12 mouse cellular contexts compared by ENCODE assay signal in genomic region chr16:58685548-58686537, GRCm38 (mm10). TPM values are rescaled to one million over a fixed set of nuclear protein-coding genes. Genes with fewer than 3 reads are reported as not detected.
DNase-seq lines count a peak whose midpoint lies in the region; ATAC-seq lines count a peak whose summit lies in the region.
"Had no signal": no experiment of that assay in that cellular context is flagged by ENCODE, and none has a peak within 500 bp of the region (broad histone marks: within the 10 kb centered on the region; RNA-seq: fewer than 3 reads in every experiment).

No protein-coding gene starts in this region.

- H3K27ac ChIP-seq in heart, embryonic 12.5 days (ENCODE audit: poor library complexity, severe bottlenecking): 0 out of 2 replicates have a peak overlapping the region, but pooled peaks have one; percentile 21
- H3K27ac ChIP-seq in macrophage: no peak overlapping the region
- no peak overlapping the region for H3K27ac ChIP-seq in forebrain, embryonic 15.5 days (replicated peaks)
- H3K27ac ChIP-seq in kidney, embryonic 15.5 days: no peak overlapping the region

- H3K36me3 ChIP-seq in heart, embryonic 12.5 days: peaks cover 11% of the 10 kb centered on the region
- H3K36me3 ChIP-seq in macrophage (ENCODE audit: inconsistent target): no peaks in the 10 kb centered on the region
- H3K36me3 ChIP-seq in forebrain, embryonic 15.5 days: peaks cover 6% of the 10 kb centered on the region; the same call in 1 of the 2 replicates
- peaks cover 9% of the 10 kb centered on the region for H3K36me3 ChIP-seq in kidney, embryonic 15.5 days

- no peak overlapping the region for H3K9ac ChIP-seq in heart, embryonic 12.5 days
- H3K9ac ChIP-seq in forebrain, embryonic 15.5 days (replicated peaks): no peak overlapping the region
- no peak overlapping the region for H3K9ac ChIP-seq in kidney, embryonic 15.5 days

- no peak overlapping the region for H3K4me3 ChIP-seq in heart, embryonic 12.5 days
- H3K4me3 ChIP-seq in macrophage (ENCODE audit: inconsistent target): peak overlapping the region; percentile 3; the same call in 1 of the 2 replicates
- H3K4me3 ChIP-seq in forebrain, embryonic 15.5 days: no peak overlapping the region
- H3K4me3 ChIP-seq in kidney, embryonic 15.5 days (replicated peaks): no peak overlapping the region

- 0 out of 2 replicates have a peak, but pooled peaks cover 2% of the 10 kb centered on the region for H3K9me3 ChIP-seq in heart, embryonic 12.5 days (replicated peaks)
- H3K9me3 ChIP-seq in forebrain, embryonic 15.5 days: no peaks in the 10 kb centered on the region
- H3K9me3 ChIP-seq in kidney, embryonic 15.5 days (replicated peaks): no peaks in the 10 kb centered on the region

- WGBS in heart, embryonic 12.5 days: 52% methylated on average over 20 of the region's 20 CpGs
- WGBS in macrophage (ENCODE audit: missing documents): 29% methylated on average over 20 of the region's 20 CpGs
- WGBS in forebrain, embryonic 15.5 days: 83% methylated on average over 20 of the region's 20 CpGs
- 77% methylated on average over 20 of the region's 20 CpGs for WGBS in kidney, embryonic 15.5 days

- H3K4me2 ChIP-seq in heart, embryonic 12.5 days: peak overlapping the region; percentile 48
- H3K4me2 ChIP-seq in forebrain, embryonic 15.5 days (replicated peaks): no peak overlapping the region
- H3K4me2 ChIP-seq in kidney, embryonic 15.5 days: no peak overlapping the region

- no peaks in the 10 kb centered on the region for H3K27me3 ChIP-seq in heart, embryonic 12.5 days (replicated peaks)
- no peaks in the 10 kb centered on the region for H3K27me3 ChIP-seq in forebrain, embryonic 15.5 days
- no peaks in the 10 kb centered on the region for H3K27me3 ChIP-seq in kidney, embryonic 15.5 days

- peak; percentile 85 for DNase-seq in A20 (ENCODE audit: low read depth, low spot score)
- no peak for DNase-seq in adrenal gland, adult 2 months
- no peak for DNase-seq in layer of hippocampus, postnatal 36 days
- DNase-seq: cerebellum, adult 11-12 months had no signal

- no peaks in the 10 kb centered on the region for H3K79me2 ChIP-seq in macrophage (ENCODE audit: inconsistent target)

- ATAC-seq in CD4-positive, CD25-positive, alpha-beta regulatory T cell, adult 4 months: peak; percentile 51
- no peak for ATAC-seq in heart, embryonic 12.5 days (ENCODE audit: insufficient number of reproducible peaks, low FRiP score)
- no peak for ATAC-seq in forebrain, embryonic 15.5 days (replicated peaks)
- no peak for ATAC-seq in kidney, embryonic 15.5 days (replicated peaks; ENCODE audit: low FRiP score)

- peaks cover 9% of the 10 kb centered on the region; the same call in 1 of the 2 replicates for H3K4me1 ChIP-seq in heart, embryonic 12.5 days (replicated peaks)
- no peaks in the 10 kb centered on the region for H3K4me1 ChIP-seq in forebrain, embryonic 15.5 days
- H3K4me1 ChIP-seq in kidney, embryonic 15.5 days: no peaks in the 10 kb centered on the region

RNA-seq across cellular contexts. Expression of gene Cpox, which starts 15.8 kb away (rescaled TPM):
- 10 to 100 TPM; 48.3 to 55.6 TPM for polyA plus RNA-seq in CD4-positive, CD25-positive, alpha-beta regulatory T cell, adult 4 months (2017; shearing (Covaris generic))
- polyA plus RNA-seq in heart, embryonic 12.5 days (2016; fragmentation: Nextera tagmentation; extraction: Ambion mirVana): 39.9 and 48.0 TPM in 2 replicates
- 10 to 100 TPM in 2 of 26 experiments, 1 to 10 TPM in 16, under 1 TPM in 6, not detected in 2; 0.56 to 14.8 (median 2.4) TPM for total RNA-seq in macrophage (2018; cell fraction: chromatin; rRNA removed)
- total RNA-seq in macrophage (2018; cell fraction: cytosol; rRNA removed): 10 to 100 TPM in 5 of 26 experiments, 1 to 10 TPM in 21; 4.8 to 11.3 (median 8.2) TPM
- 10 to 100 TPM in 4 of 26 experiments, 1 to 10 TPM in 22; 2.0 to 12.2 (median 5.4) TPM for total RNA-seq in macrophage (2018; cell fraction: nucleus; rRNA removed)
- 8.6 to 10.9 TPM (median 9.6 TPM) in 3 replicates for polyA plus RNA-seq in macrophage (2018)
- polyA plus RNA-seq in forebrain, embryonic 15.5 days (2015; fragmentation: Nextera tagmentation; extraction: Ambion mirVana): 12.2 and 13.1 TPM in 2 replicates
- 38.0 and 39.1 TPM in 2 replicates for polyA plus RNA-seq in kidney, embryonic 15.5 days (2015; fragmentation: Nextera tagmentation; extraction: Ambion mirVana)
- total RNA-seq in adrenal gland, adult 2 months (2021): 10 to 100 TPM; 12.2 to 17.0 TPM
- 10.1 and 10.5 TPM in 2 replicates for polyA plus RNA-seq in adrenal gland, adult 2 months (2012; rRNA removed)
- total RNA-seq in layer of hippocampus, postnatal 36 days (2021): 10 to 100 TPM; 52.3 to 53.8 TPM

RNA-seq across cellular contexts. Expression of gene Gpr15, which starts 33.0 kb away (rescaled TPM):
- 10 to 100 TPM; 35.4 to 55.3 TPM for polyA plus RNA-seq in CD4-positive, CD25-positive, alpha-beta regulatory T cell, adult 4 months (2017; shearing (Covaris generic))
- not detected in 2 replicates for polyA plus RNA-seq in heart, embryonic 12.5 days (2016; fragmentation: Nextera tagmentation; extraction: Ambion mirVana)
- not detected for total RNA-seq in macrophage (2018; cell fraction: chromatin; rRNA removed)
- under 1 TPM in 9 of 26 experiments, not detected in 17; 0.07 to 0.19 (median 0.11) TPM for total RNA-seq in macrophage (2018; cell fraction: cytosol; rRNA removed)
- under 1 TPM in 1 of 26 experiments, not detected in 25; 0.43 TPM for total RNA-seq in macrophage (2018; cell fraction: nucleus; rRNA removed)
- not detected in 3 replicates for polyA plus RNA-seq in macrophage (2018)
- polyA plus RNA-seq in forebrain, embryonic 15.5 days (2015; fragmentation: Nextera tagmentation; extraction: Ambion mirVana): 0.23 TPM in 1 of 2 replicates, not detected in the other
- polyA plus RNA-seq in kidney, embryonic 15.5 days (2015; fragmentation: Nextera tagmentation; extraction: Ambion mirVana): not detected in 2 replicates
- not detected for total RNA-seq in adrenal gland, adult 2 months (2021)
- polyA plus RNA-seq in adrenal gland, adult 2 months (2012; rRNA removed): not detected in 2 replicates
- total RNA-seq in layer of hippocampus, postnatal 36 days (2021): not detected
- total RNA-seq: gastrocnemius, postnatal 4 days had no signal
- polyA plus RNA-seq: embryonic facial prominence, embryonic 14.5 days had no signal

RNA-seq across cellular contexts. Expression of gene Cldnd1, which starts 41.9 kb away (rescaled TPM):
- polyA plus RNA-seq in CD4-positive, CD25-positive, alpha-beta regulatory T cell, adult 4 months (2017; shearing (Covaris generic)): 100 to 1,000 TPM; 201 to 243 TPM
- polyA plus RNA-seq in heart, embryonic 12.5 days (2016; fragmentation: Nextera tagmentation; extraction: Ambion mirVana): 111 and 112 TPM in 2 replicates
- total RNA-seq in macrophage (2018; cell fraction: chromatin; rRNA removed): 10 to 100 TPM; 16.7 to 57.3 (median 27.1) TPM
- total RNA-seq in macrophage (2018; cell fraction: cytosol; rRNA removed): 10 to 100 TPM; 21.7 to 44.5 (median 26.5) TPM
- total RNA-seq in macrophage (2018; cell fraction: nucleus; rRNA removed): 10 to 100 TPM; 21.6 to 63.9 (median 41.6) TPM
- polyA plus RNA-seq in macrophage (2018): 15.5 to 31.0 TPM (median 28.5 TPM) in 3 replicates
- polyA plus RNA-seq in forebrain, embryonic 15.5 days (2015; fragmentation: Nextera tagmentation; extraction: Ambion mirVana): 109 and 112 TPM in 2 replicates
- polyA plus RNA-seq in kidney, embryonic 15.5 days (2015; fragmentation: Nextera tagmentation; extraction: Ambion mirVana): 108 and 111 TPM in 2 replicates
- 10 to 100 TPM; 58.9 to 61.1 TPM for total RNA-seq in adrenal gland, adult 2 months (2021)
- polyA plus RNA-seq in adrenal gland, adult 2 months (2012; rRNA removed): 44.4 and 59.9 TPM in 2 replicates
- 10 to 100 TPM; 80.2 to 87.5 TPM for total RNA-seq in layer of hippocampus, postnatal 36 days (2021)

RNA-seq across cellular contexts. Expression of gene E330017A01Rik, which starts 47.3 kb away (rescaled TPM):
- polyA plus RNA-seq in CD4-positive, CD25-positive, alpha-beta regulatory T cell, adult 4 months (2017; shearing (Covaris generic)): not detected
- polyA plus RNA-seq in heart, embryonic 12.5 days (2016; fragmentation: Nextera tagmentation; extraction: Ambion mirVana): 0.17 TPM in 1 of 2 replicates, not detected in the other
- total RNA-seq in macrophage (2018; cell fraction: chromatin; rRNA removed): not detected
- not detected for total RNA-seq in macrophage (2018; cell fraction: cytosol; rRNA removed)
- total RNA-seq in macrophage (2018; cell fraction: nucleus; rRNA removed): not detected
- not detected in 3 replicates for polyA plus RNA-seq in macrophage (2018)
- not detected in 2 replicates for polyA plus RNA-seq in forebrain, embryonic 15.5 days (2015; fragmentation: Nextera tagmentation; extraction: Ambion mirVana)
- not detected in 2 replicates for polyA plus RNA-seq in kidney, embryonic 15.5 days (2015; fragmentation: Nextera tagmentation; extraction: Ambion mirVana)
- not detected for total RNA-seq in adrenal gland, adult 2 months (2021)
- not detected in 2 replicates for polyA plus RNA-seq in adrenal gland, adult 2 months (2012; rRNA removed)
- total RNA-seq in layer of hippocampus, postnatal 36 days (2021): not detected
- total RNA-seq: gastrocnemius, postnatal 4 days had no signal
- polyA plus RNA-seq: embryonic facial prominence, embryonic 14.5 days; limb, embryonic 14.5 days had no signal

Comparison
In these comparisons a context has a peak if more than half of its experiments do, and no peak if none do; other contexts are left out.
1. RNA of gene Gpr15, which starts 33.0 kb away (polyA plus RNA-seq): 35.4 to 55.3 TPM in CD4-positive, CD25-positive, alpha-beta regulatory T cell, adult 4 months; 0.23 TPM in forebrain, embryonic 15.5 days, not detected in heart, embryonic 12.5 days, not detected in macrophage, not detected in kidney, embryonic 15.5 days and not detected in adrenal gland, adult 2 months; every median in the first group is over 10 times any median in the second.